Mouse (Mus musculus) spleen, postnatal 4 days (tissue): Measurements from ENCODE around the gene Oprl1.

Source experiments
- DNase-seq, 2 experiments: peaks; one replicate each; pipeline ENCODE4 v3.0.0; 2022; ENCODE audit warnings: low spot score in 2 of 2

Oprl1 gene

GRCm38 (mm10) chr2:181765251-181765650, 50.4 kb downstream of the Oprl1 start:
- DNase-seq: no peak

DNA sequence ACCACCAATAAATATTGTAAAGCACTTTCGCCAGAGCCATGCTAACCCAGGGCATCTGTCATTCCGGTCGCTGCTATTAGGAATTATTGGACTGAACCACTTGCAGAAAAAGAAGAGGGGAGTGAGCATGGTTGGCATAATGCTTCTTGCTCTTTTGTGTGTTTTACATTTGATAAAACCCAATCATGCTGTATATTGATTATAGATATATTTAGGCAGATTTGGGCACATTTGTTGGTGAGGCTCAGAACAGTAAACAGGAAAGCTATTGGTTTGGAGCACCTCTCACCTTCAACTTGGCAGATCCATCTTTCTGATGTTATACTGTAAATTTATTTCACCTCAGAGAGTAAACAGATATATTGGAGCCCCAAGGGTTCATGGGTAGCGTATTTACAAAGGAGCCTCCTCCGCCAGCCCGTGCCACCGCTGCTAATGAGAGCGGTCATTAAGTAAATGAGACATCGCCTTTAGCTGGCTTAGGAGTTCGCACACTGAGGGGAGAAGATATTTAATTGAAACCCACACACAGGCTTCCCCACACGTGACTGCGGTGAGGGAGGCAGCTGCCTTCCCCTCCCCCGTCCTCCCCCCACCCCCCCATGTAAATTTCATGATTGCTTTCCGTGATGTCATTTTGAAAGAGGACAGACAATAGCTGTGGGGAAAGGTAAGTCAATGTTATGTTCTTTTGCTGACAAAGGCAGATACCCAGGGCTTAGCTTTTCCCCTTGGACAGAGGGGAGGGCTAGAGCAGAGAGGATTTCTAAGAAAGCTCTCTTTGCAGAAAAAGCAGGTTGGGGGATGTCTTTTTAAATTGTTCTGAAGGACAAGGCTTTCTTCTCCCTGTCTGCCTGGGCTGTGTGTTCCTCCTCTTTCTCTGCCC, 52.1 kb downstream of the Oprl1 start:
- no peak for DNase-seq

GRCm38 (mm10) chr2:181768451-181768850, 53.6 kb downstream of the Oprl1 start:
- no peak for DNase-seq

- no peak for DNase-seq
These were observed 54.6 kb downstream of the Oprl1 start for GRCm38 (mm10) chr2:181769397-181769796.
